Mouse (Mus musculus) left cerebral cortex, adult 8-10 months (tissue): ENCODE data around the gene Ehbp1. TPM values are rescaled to one million over a fixed set of nuclear protein-coding genes. Genes with fewer than 3 reads are reported as not detected.

ENCODE experiments used
- DNase-seq, 2 experiments: peaks; one replicate each; pipeline ENCODE4 v3.0.0; 2022; ENCODE audit warnings: low spot score in 2 of 2
- total RNA-seq, 4 experiments: library from RNA; stranded (reverse); gene quantifications; 2 replicates each; pipeline ENCODE4 v1.2.4; 2022

The Ehbp1 gene
- total RNA-seq, 4 experiments from 2014 or later: 49.0 to 58.4 (median 53.7) TPM

DNA sequence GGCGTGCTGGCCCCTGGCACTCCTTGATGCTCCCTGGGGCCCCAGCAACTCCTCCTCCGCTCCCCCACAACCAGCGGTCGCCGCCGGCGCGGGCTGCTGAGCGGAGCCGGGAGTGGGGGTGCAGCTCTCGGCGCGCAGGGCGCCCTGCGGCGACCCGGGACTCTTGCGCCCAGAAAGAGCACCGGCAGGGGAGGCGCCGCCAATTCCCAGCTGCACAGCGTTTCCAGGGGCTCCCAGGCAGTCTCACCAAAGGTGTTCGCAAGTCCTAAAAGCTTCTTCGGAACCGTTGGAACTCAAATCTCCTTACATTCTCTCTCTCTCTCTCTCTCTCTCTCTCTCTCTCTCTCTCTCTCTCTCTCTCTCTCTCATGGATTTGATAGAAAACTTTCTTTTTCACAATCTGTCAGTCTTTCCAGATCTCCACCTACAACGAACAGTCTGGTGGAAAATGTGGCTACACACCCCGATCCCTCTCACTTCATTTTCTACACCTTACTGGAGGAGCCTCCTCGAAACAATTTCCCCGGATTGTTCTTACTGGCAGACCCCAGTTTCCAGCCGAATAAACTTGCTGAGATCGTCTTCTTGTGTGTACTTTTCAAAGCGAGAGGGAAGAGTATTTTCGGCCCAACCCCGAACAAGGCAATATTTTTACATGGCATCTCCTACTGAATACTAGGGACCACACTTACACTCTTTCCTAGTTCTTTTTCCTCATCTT lies 339.9 kb downstream of the Ehbp1 start:
- DNase-seq: peak in 1 of 2 experiments; percentile 27

- peak; percentile 25 to 34 for DNase-seq
Measured at GRCm38 (mm10) chr11:22001321-22002061, 340.6 kb downstream of the Ehbp1 start.

GRCm38 (mm10) chr11:22000316-22001076 lies 341.6 kb downstream of the Ehbp1 start:
- DNase-seq: peak in 1 of 2 experiments; percentile 7

DNA sequence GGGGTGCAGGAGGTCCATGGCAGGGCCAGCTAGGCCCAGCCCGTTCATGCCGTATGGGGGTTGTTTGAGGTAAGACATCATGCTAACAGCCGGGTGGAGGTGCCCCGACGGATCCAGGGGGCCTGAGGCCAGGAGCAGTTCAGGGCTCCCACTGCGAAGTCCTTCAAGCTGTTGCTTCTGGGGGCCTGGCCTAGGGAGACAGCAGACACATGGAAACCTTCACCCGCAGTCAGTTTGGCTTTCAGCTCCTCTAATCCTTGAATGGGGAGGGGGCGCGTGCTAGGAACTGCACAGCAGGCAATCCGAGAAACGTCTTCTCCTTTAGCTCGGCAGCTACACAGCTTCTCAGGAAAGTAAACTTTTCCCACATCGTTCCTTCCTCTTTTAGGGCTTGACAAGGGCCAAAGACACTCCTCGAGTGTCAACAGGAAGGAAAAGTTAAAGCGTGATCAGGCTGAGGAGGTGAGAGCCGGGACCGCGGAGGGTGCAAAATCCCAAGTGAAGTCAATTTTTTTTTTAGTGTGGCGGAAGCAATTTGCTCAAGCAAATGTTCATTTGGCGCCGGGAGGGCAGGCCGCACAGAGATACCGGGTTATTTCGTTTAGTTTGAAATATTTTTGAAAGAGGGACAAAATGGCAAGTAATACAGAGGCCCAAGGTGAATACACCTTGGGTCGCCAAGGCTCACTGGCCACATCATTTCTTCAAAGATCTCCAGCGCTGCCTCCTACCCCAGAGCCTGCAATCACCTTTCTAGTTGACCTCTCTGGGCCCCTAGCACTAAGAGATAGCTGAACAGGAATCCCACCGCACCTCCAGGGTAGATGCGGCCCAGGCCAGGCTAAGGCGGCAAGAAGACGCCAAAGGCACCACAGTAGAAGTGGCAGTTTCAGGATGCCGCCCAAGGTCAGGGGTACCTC lies 342.4 kb downstream of the Ehbp1 start:
- peak in 1 of 2 experiments; percentile 6 for DNase-seq

GRCm38 (mm10) chr11:21998141-21999047 lies 343.7 kb downstream of the Ehbp1 start:
- peak in 1 of 2 experiments; percentile 5 for DNase-seq

DNA sequence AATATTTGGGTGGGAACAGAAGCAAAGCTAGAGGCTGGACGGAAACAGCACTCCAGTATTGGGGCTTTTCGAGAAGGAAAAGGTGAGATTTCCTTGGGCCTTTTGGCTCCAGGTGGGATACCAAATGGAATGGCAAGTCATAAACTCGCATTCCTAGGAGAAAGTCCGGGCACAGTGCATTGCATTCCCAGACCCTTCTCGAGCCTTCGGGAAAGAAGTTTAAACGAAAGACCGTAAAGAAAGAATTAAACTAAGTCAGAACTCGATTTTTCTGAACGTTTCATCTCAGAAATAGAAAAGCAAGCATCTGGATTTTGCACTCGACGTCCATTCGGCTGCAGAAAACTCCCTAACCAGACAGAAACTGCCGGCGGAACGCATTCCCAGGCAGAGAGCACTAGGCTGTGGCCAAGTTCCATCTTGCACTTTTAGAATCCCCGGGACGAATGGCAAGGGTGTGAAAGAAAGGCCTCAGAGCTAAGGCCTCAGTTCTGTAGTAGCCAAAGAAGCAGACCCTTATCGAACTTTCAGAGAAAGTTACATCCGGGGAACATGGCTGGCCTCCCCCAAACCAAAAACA lies 344.4 kb downstream of the Ehbp1 start:
- DNase-seq: peak in 1 of 2 experiments; percentile 13

- DNase-seq: peak; percentile 15 to 37
Measured at GRCm38 (mm10) chr11:21996661-21997560, 345.2 kb downstream of the Ehbp1 start.

- no peak for DNase-seq
Measured at GRCm38 (mm10) chr11:21996325-21996647, 345.8 kb downstream of the Ehbp1 start.

GRCm38 (mm10) chr11:21995534-21996324 lies 346.4 kb downstream of the Ehbp1 start:
- peak in 1 of 2 experiments; percentile 4 for DNase-seq

GRCm38 (mm10) chr11:21994377-21995370 lies 347.4 kb downstream of the Ehbp1 start:
- DNase-seq: no peak

- peak in 1 of 2 experiments; percentile 35 for DNase-seq
Measured at GRCm38 (mm10) chr11:21993597-21994376, 348.3 kb downstream of the Ehbp1 start.

DNA sequence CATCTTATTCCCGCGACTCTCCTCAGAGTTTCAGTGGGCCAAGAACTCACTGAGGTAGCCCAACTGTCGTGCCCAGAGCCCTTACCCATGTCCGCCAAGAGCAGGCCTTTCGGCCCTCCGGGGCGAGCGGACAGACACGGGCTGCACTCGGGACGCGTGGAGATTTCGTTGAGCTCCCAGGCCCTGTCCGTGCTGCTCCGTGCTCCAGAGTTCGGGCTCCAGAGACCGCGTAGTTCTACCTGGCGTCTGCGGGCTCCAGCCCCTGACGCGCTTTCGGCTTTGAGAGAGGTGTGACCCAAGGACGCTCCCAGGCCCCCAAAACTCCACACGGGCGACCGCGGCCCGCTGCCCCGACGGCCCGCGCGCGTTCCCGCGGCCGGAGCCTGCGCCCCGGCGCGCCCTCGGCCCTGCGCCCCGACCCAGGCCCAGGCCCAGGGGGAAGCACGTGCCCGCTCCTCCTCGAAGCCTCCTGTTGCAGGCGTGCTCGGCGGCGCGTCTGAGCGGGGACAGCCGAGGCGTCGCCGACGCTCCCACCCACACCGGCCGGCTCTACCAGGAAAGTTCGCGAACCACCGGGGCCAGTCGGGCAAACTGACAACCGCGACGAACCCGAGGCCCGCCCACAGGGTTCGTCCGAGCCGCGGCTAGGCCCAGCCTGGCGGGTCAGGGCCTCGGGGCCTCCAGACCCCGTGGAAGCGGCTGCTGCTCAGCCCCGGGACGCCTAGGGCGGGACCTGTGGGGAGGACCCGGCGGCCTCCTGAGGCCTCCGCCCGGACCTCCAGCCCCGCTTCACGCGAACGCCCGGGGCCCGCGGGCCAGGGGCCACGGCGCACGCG lies 349.1 kb downstream of the Ehbp1 start:
- no peak for DNase-seq

GRCm38 (mm10) chr11:21988398-21988946 lies 353.6 kb downstream of the Ehbp1 start:
- DNase-seq: no peak

- no peak for DNase-seq
Measured at GRCm38 (mm10) chr11:21985118-21985517, 357.0 kb downstream of the Ehbp1 start.
